Mouse (Mus musculus) heart, adult 8-10 months (tissue): ENCODE data around the gene Cers5. TPM values are rescaled to one million over a fixed set of nuclear protein-coding genes. Genes with fewer than 3 reads are reported as not detected.

ENCODE experiments used
- total RNA-seq, 4 experiments: library from RNA; stranded (reverse); gene quantifications; 2 replicates each; pipeline ENCODE4 v1.2.4; 2022

Gene Cers5
- total RNA-seq, 4 experiments from 2014 or later, result 17.8 to 23.6 (median 18.1) TPM

Other genes starting within 250 kb of the Cers5 start
- under 1 TPM in 3 of 4 experiments, not detected in 1; 0.13 to 0.25 (median 0.14) TPM for gene Faim2, start 244.7 kb downstream of the Cers5 start, total RNA-seq
- gene Aqp2, start 193.8 kb downstream of the Cers5 start, total RNA-seq, result not detected
- under 1 TPM in 3 of 4 experiments, not detected in 1; 0.26 to 0.57 (median 0.37) TPM for gene Aqp5, start 182.1 kb downstream of the Cers5 start, total RNA-seq
- under 1 TPM in 2 of 4 experiments, not detected in 2; 0.17 to 0.41 TPM for gene Aqp6, start 171.5 kb downstream of the Cers5 start, total RNA-seq
- 1 to 10 TPM in 1 of 4 experiments, under 1 TPM in 3; 0.46 to 1.6 (median 0.99) TPM for gene Racgap1, start 121.2 kb downstream of the Cers5 start, total RNA-seq
- under 1 TPM; 0.14 to 0.56 (median 0.35) TPM for gene Asic1, start 102.5 kb downstream of the Cers5 start, total RNA-seq
- gene Smarcd1, start 70.8 kb downstream of the Cers5 start, total RNA-seq, result 10 to 100 TPM; 21.7 to 25.8 (median 24.5) TPM
- gene Gm17349, start 67.4 kb downstream of the Cers5 start, total RNA-seq, result 1 to 10 TPM; 2.4 to 3.3 (median 2.9) TPM
- gene Gpd1, start 55.4 kb downstream of the Cers5 start, total RNA-seq, result 10 to 100 TPM; 38.6 to 59.0 (median 49.5) TPM
- 100 to 1,000 TPM; 240 to 284 (median 258) TPM for gene Cox14, start 47.3 kb downstream of the Cers5 start, total RNA-seq
- 10 to 100 TPM; 17.6 to 21.7 (median 20.4) TPM for gene Lima1, start 102.6 kb upstream of the Cers5 start, total RNA-seq
- gene Fam186a, start 194.2 kb upstream of the Cers5 start, total RNA-seq, result under 1 TPM; 0.08 to 0.50 (median 0.15) TPM
- 10 to 100 TPM; 41.2 to 61.1 (median 53.9) TPM for gene Larp4, start 197.2 kb upstream of the Cers5 start, total RNA-seq